Comparison of ENCODE assay signal across 8 mouse cellular contexts in the genomic region with DNA sequence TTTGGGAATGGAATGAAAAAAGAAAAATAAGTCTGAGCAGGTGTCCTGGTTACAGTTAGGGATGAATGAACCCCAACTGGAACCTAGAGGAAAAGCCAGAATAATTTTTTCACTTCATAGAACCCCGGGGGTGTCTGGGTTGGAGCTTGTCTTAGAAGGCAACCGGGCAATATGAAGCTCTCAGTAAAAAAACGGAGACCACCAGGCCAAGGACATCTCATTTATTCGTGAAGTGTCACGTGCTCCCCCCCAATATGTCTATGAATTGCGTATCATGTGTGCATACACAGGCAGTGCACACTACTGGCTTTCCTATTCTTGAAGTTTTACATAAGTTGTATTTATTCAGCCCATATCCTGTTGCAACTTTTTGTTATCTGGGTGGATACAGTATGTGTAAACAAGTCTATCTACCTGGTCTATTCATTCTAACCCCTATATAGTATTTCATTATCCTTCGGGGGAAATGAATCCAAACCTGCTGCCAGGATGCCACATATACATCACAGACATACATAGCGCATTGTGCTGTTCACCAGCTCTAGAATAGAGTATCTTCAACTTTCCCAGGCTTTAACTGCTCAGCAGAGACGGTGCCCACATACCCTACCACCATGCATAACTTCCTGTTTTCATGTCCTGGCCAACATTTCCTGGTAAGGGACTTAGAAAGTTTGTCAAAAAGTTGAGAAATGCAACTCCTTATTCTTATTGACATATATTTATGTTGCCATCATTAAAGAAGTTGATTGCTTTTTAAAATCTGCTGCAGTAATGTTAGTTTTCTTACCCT. TPM values are rescaled to one million over a fixed set of nuclear protein-coding genes. Genes with fewer than 3 reads are reported as not detected.
DNase-seq lines count a peak whose midpoint lies in the region; ATAC-seq and TF ChIP-seq lines count a peak whose summit lies in the region.

No protein-coding gene starts in this region.

- no peaks in the 10 kb centered on the region for H3K9me3 ChIP-seq in heart, embryonic 10.5 days
- H3K9me3 ChIP-seq in E14TG2a.4 (ENCODE audit: low read length), result no peaks in the 10 kb centered on the region

- DNase-seq in heart, embryonic 10.5 days (ENCODE audit: low spot score), result no peak
- DNase-seq in heart, postnatal 36 days, result no peak
- no peak for DNase-seq in frontal cortex, postnatal 14 days (ENCODE audit: low spot score in 2 of 2)
- no peak for DNase-seq in cerebellum, postnatal 25 days
- no peak for DNase-seq in natural killer cell, adult 2 months (ENCODE audit: low spot score in 2 of 2)

- peaks cover 4% of the 10 kb centered on the region for H3K36me3 ChIP-seq in heart, embryonic 10.5 days
- peaks cover 7% of the 10 kb centered on the region for H3K36me3 ChIP-seq in E14TG2a.4 (ENCODE audit: insufficient read depth, low read length)

- TF ChIP-seq CTCF in E14TG2a.4 (conservative IDR thresholded peaks at IDR 0.05; ENCODE audit: low read length), result no peak

- peaks cover 7% of the 10 kb centered on the region for H3K4me1 ChIP-seq in heart, embryonic 10.5 days
- H3K4me1 ChIP-seq in E14TG2a.4 (replicated peaks; ENCODE audit: low read depth, low read length), result peaks cover 26% of the 10 kb centered on the region

- peaks cover under 1% of the 10 kb centered on the region; the same call in 1 of the 2 replicates for H3K27me3 ChIP-seq in heart, embryonic 10.5 days (ENCODE audit: insufficient read depth, poor library complexity, severe bottlenecking)
- H3K27me3 ChIP-seq in E14TG2a.4 (ENCODE audit: insufficient read depth, low read length), result peaks cover 28% of the 10 kb centered on the region

- peak overlapping the region; percentile 85 for H3K4me3 ChIP-seq in heart, embryonic 10.5 days
- peak overlapping the region; percentile 85 for H3K4me3 ChIP-seq in E14TG2a.4 (replicated peaks; ENCODE audit: low read length)

- 63% methylated on average over 9 of the region's 9 CpGs for WGBS in heart, embryonic 10.5 days

- H3K27ac ChIP-seq in heart, embryonic 10.5 days, result peak overlapping the region; percentile 92; the same call in 1 of the 2 replicates

- ATAC-seq in hematopoietic stem cell, adult 5-6 weeks (replicated peaks in 1 of 2; ENCODE audit: insufficient read depth in 1 of 2, low FRiP score in 2 of 2, low TSS enrichment in 1 of 2, low read depth in 1 of 2, poor library complexity in 2 of 2, severe bottlenecking in 2 of 2), result peak; percentile 58 to 82
- peak; percentile 35; the same call in 1 of the 2 replicates for ATAC-seq in megakaryocyte progenitor cell, adult 5-6 weeks (replicated peaks; ENCODE audit: poor library complexity)

- intact Hi-C loops in heart, postnatal 36 days (cut with DNase I), result loop anchor here (2.0 to 5.0 kb wide), 2 partner anchors 35 to 172 kb away; a partner anchor contains a TSS

RNA-seq across cellular contexts. Expression of a gene that starts 0.8 kb away (rescaled TPM):
- polyA plus RNA-seq in heart, embryonic 10.5 days (2016; fragmentation: Nextera tagmentation; extraction: Ambion mirVana), result 4.7 and 8.0 TPM in 2 replicates
- total RNA-seq in heart, postnatal 36 days (2021), result 10 to 100 TPM; 12.0 to 16.4 TPM
- total RNA-seq in hematopoietic stem cell, adult 5-6 weeks (2017), result 16.2 and 34.6 TPM in 2 replicates
- total RNA-seq in megakaryocyte progenitor cell, adult 5-6 weeks (2015), result 7.9 and 9.9 TPM in 2 replicates
- 23.0 and 40.7 TPM in 2 replicates for total RNA-seq in megakaryocyte progenitor cell, adult 5-6 weeks (2017)

RNA-seq across cellular contexts. Expression of a gene that starts 36.9 kb away (rescaled TPM):
- 11.0 and 18.0 TPM in 2 replicates for polyA plus RNA-seq in heart, embryonic 10.5 days (2016; fragmentation: Nextera tagmentation; extraction: Ambion mirVana)
- total RNA-seq in heart, postnatal 36 days (2021), result 10 to 100 TPM; 10.1 to 12.2 TPM
- total RNA-seq in hematopoietic stem cell, adult 5-6 weeks (2017), result 28.2 and 33.0 TPM in 2 replicates
- 23.2 and 25.1 TPM in 2 replicates for total RNA-seq in megakaryocyte progenitor cell, adult 5-6 weeks (2015)
- total RNA-seq in megakaryocyte progenitor cell, adult 5-6 weeks (2017), result 20.9 and 21.4 TPM in 2 replicates
